Mouse (Mus musculus) lung, embryonic 16.5 days (tissue): ENCODE results near the gene Cnnm4. TPM values are rescaled to one million over a fixed set of nuclear protein-coding genes. Genes with fewer than 3 reads are reported as not detected.
"Not testable (repeated sequence)": the region's sequence is repeated elsewhere in the genome, so short reads cannot be mapped to it uniquely, and the experiment has no call there.

Source experiments
- ATAC-seq: fragments of 200-750 bp; cut with Nextera tagmentation; 2 replicates; pipeline ENCODE4 v1.8.0; 2017; ENCODE audit warnings: low read depth, mild to moderate bottlenecking, moderate library complexity
- H3K27ac ChIP-seq: fragments of 300-500 bp; sonication (generic); 2 replicates; pipeline ENCODE4 v1.5.1; 2014; ENCODE audit warnings: mild to moderate bottlenecking, control low read depth, low read length
- H3K27me3 ChIP-seq: fragments of 300-500 bp; sonication (generic); 2 replicates; pipeline ENCODE4 v1.6.1; 2014; ENCODE audit warnings: low read depth, low read length, mixed read lengths; ENCODE audit not compliant: control insufficient read depth, insufficient read depth
- H3K36me3 ChIP-seq: fragments of 300-500 bp; sonication (generic); 2 replicates; pipeline ENCODE4 v1.6.1; 2014; ENCODE audit warnings: low read length; ENCODE audit not compliant: control insufficient read depth, insufficient read depth
- H3K4me1 ChIP-seq: fragments of 300-500 bp; sonication (generic); replicated peaks from 2 replicates; pipeline ENCODE4 v1.6.1; 2014; ENCODE audit warnings: low read length, mixed read lengths; ENCODE audit not compliant: control insufficient read depth, insufficient read depth
- H3K4me2 ChIP-seq: fragments of 300-500 bp; sonication (generic); 2 replicates; pipeline ENCODE4 v1.6.1; 2014; ENCODE audit warnings: low read depth, low read length, control low read depth
- H3K4me3 ChIP-seq: fragments of 300-500 bp; sonication (generic); 2 replicates; pipeline ENCODE4 v1.5.1; 2014; ENCODE audit warnings: mild to moderate bottlenecking, low read length, control low read depth
- H3K9ac ChIP-seq: fragments of 300-500 bp; sonication (generic); 2 replicates; pipeline ENCODE4 v1.6.1; 2014; ENCODE audit warnings: low read length, control low read depth
- H3K9me3 ChIP-seq: fragments of 300-500 bp; sonication (generic); 2 replicates; pipeline ENCODE4 v1.6.1; 2016; ENCODE audit warnings: low read length; ENCODE audit not compliant: control insufficient read depth
- WGBS: fragments of 180-500 bp; shearing (Covaris S2); extraction: QIAGEN DNeasy Blood & Tissue Kit; methylation state at CpG from one replicate; pipeline ENCODE4 v1.1.7; 2014; 5-methylcytosine and 5-hydroxymethylcytosine counted together
- polyA plus RNA-seq: library from polyadenylated mRNA; unstranded; fragments of >200 nt; fragmentation: Nextera tagmentation; extraction: Ambion mirVana; gene quantifications from 2 replicates; pipeline ENCODE4 v1.2.1, GENCODE M21; 2015

Gene Cnnm4
- polyA plus RNA-seq, 1 experiment from 2014 or later: 13.0 TPM

- peaks cover 11% of the 10 kb centered on the region for H3K4me1 ChIP-seq
- no peak overlapping the region for H3K27ac ChIP-seq
- peak; percentile 46; the same call in 1 of the 2 replicates for ATAC-seq
- H3K9ac ChIP-seq: no peak overlapping the region
- H3K9me3 ChIP-seq: no peaks in the 10 kb centered on the region
- H3K36me3 ChIP-seq: peaks cover 5% of the 10 kb centered on the region; the same call in 1 of the 2 replicates
- no peak overlapping the region for H3K4me2 ChIP-seq
- no peaks in the 10 kb centered on the region for H3K27me3 ChIP-seq
- H3K4me3 ChIP-seq: no peak overlapping the region
- WGBS: 63% methylated on average over 6 of the region's 6 CpGs
Observed at GRCm38 (mm10) chr1:36533546-36533945, 62.1 kb downstream of the Cnnm4 start.

- peaks cover 11% of the 10 kb centered on the region for H3K4me1 ChIP-seq
- no peaks in the 10 kb centered on the region for H3K27me3 ChIP-seq
- H3K4me2 ChIP-seq: no peak overlapping the region
- no peak overlapping the region for H3K4me3 ChIP-seq
- no peak overlapping the region for H3K27ac ChIP-seq
- no peaks in the 10 kb centered on the region for H3K9me3 ChIP-seq
- no peak for ATAC-seq
- peaks cover 7% of the 10 kb centered on the region for H3K36me3 ChIP-seq
- no peak overlapping the region for H3K9ac ChIP-seq
- 54% methylated on average over 6 of the region's 6 CpGs for WGBS
Observed at GRCm38 (mm10) chr1:36534595-36535058, 63.2 kb downstream of the Cnnm4 start.

GRCm38 (mm10) chr1:36535477-36536396, 64.3 kb downstream of the Cnnm4 start:
- Histone ChIP-seq H3K9ac (no peak overlapping the region), H3K4me2 (no peak overlapping the region), H3K27me3 (no peaks in the 10 kb centered on the region), H3K9me3 (no peaks in the 10 kb centered on the region), H3K36me3 (peaks cover 7% of the 10 kb centered on the region), H3K4me1 (peaks cover 11% of the 10 kb centered on the region), H3K4me3 (no peak overlapping the region), H3K27ac (no peak overlapping the region)
- WGBS: 73% methylated on average over 11 of the region's 11 CpGs
- ATAC-seq: 0 out of 2 replicates have a peak, but pooled peaks have one; percentile 15

- no peak for ATAC-seq
- no peaks in the 10 kb centered on the region for H3K9me3 ChIP-seq
- no peak overlapping the region for H3K4me2 ChIP-seq
- peaks cover 10% of the 10 kb centered on the region for H3K36me3 ChIP-seq
- no peak overlapping the region for H3K9ac ChIP-seq
- H3K27ac ChIP-seq: no peak overlapping the region
- no peak overlapping the region for H3K4me3 ChIP-seq
- H3K4me1 ChIP-seq: peaks cover 11% of the 10 kb centered on the region
- WGBS: 54% methylated on average over 8 of the region's 8 CpGs
- H3K27me3 ChIP-seq: no peaks in the 10 kb centered on the region
Observed at GRCm38 (mm10) chr1:36536397-36536728, 64.9 kb downstream of the Cnnm4 start.

GRCm38 (mm10) chr1:36536783-36537182, 65.4 kb downstream of the Cnnm4 start, which contains the start of gene Ankrd23:
Ankrd23 (minus strand) TSS chr1:36536883.
- ATAC-seq, H3K27me3 ChIP-seq, H3K9me3 ChIP-seq, H3K9ac ChIP-seq, H3K27ac ChIP-seq, H3K4me3 ChIP-seq, H3K4me2 ChIP-seq: not testable (repeated sequence)
- WGBS: 88% methylated on average over 9 of the region's 9 CpGs
- peaks cover 11% of the 10 kb centered on the region for H3K36me3 ChIP-seq
- H3K4me1 ChIP-seq: peaks cover 11% of the 10 kb centered on the region

- H3K27ac ChIP-seq: no peak overlapping the region
- H3K4me1 ChIP-seq: peaks cover 10% of the 10 kb centered on the region
- no peak overlapping the region for H3K9ac ChIP-seq
- H3K9me3 ChIP-seq: no peaks in the 10 kb centered on the region
- no peak overlapping the region for H3K4me3 ChIP-seq
- H3K36me3 ChIP-seq: peaks cover 11% of the 10 kb centered on the region
- H3K27me3 ChIP-seq: no peaks in the 10 kb centered on the region
- no peak overlapping the region for H3K4me2 ChIP-seq
- ATAC-seq: no peak
- WGBS: 69% methylated on average over 4 of the region's 4 CpGs
Observed at GRCm38 (mm10) chr1:36538727-36539126, 67.3 kb downstream of the Cnnm4 start.

GRCm38 (mm10) chr1:36539186-36539585, 67.8 kb downstream of the Cnnm4 start, which contains the start of gene Gm42417:
Gm42417 (minus strand) TSS chr1:36539429.
- Histone ChIP-seq H3K36me3 (peaks cover 11% of the 10 kb centered on the region), H3K9ac (no peak within 1 kb of the TSS), H3K27me3 (no peaks in the 10 kb centered on the region), H3K27ac (no peak within 1 kb of the TSS), H3K4me2 (no peak within 1 kb of the TSS), H3K4me1 (peaks cover 6% of the 10 kb centered on the region; the same call in 1 of the 2 replicates), H3K4me3 (no peak within 1 kb of the TSS), H3K9me3 (no peaks in the 10 kb centered on the region)
- WGBS: 28% methylated on average over 7 of the region's 9 CpGs
- ATAC-seq: peak; percentile 61

GRCm38 (mm10) chr1:36540132-36540531, 68.7 kb downstream of the Cnnm4 start:
- H3K36me3 ChIP-seq: peaks cover 11% of the 10 kb centered on the region
- 87% methylated on average over 11 of the region's 11 CpGs for WGBS

GRCm38 (mm10) chr1:36540807-36541206, 69.4 kb downstream of the Cnnm4 start:
- WGBS: 89% methylated on average over 12 of the region's 12 CpGs
- Histone ChIP-seq H3K9me3 (no peaks in the 10 kb centered on the region), H3K4me1 (0 out of 2 replicates have a peak, but pooled peaks cover 5% of the 10 kb centered on the region), H3K27me3 (no peaks in the 10 kb centered on the region), H3K36me3 (peaks cover 11% of the 10 kb centered on the region), H3K9ac (no peak overlapping the region), H3K27ac (no peak overlapping the region), H3K4me2 (no peak overlapping the region), H3K4me3 (no peak overlapping the region)
- ATAC-seq: no peak

More at GRCm38 (mm10) chr1:36540132-36540531, 68.7 kb downstream of the Cnnm4 start:
- Histone ChIP-seq H3K4me3 (no peak overlapping the region), H3K9me3 (no peaks in the 10 kb centered on the region), H3K4me1 (0 out of 2 replicates have a peak, but pooled peaks cover 5% of the 10 kb centered on the region), H3K27ac (no peak overlapping the region), H3K4me2 (no peak overlapping the region), H3K27me3 (no peaks in the 10 kb centered on the region), H3K9ac (no peak overlapping the region)
- ATAC-seq: no peak
